In the genomic region with DNA sequence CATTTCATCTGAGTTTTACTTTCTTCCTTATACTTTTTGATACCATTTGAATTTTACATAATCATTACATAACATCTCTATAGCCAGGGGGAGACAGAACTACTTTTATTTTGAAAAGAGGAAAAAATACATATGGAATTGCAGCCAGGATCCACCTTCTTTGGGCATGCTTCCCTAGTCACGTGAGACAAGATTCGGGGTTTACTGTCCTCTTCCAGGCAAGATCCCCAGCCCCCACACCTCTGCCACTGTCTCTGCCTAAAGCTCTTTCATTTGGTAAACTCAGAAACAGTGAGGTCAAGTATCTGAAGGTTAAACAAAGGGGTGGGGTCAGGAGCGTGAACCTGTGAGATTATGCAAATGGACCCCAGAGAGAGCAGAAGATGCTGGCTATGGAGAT, we compare ENCODE assay signal across 18 mouse cellular contexts.
DNase-seq lines count a peak whose midpoint lies in the region; ATAC-seq lines count a peak whose summit lies in the region.
"Had no signal": no experiment of that assay in that cellular context is flagged by ENCODE, and none has a peak within 500 bp of the region (broad histone marks: within the 10 kb centered on the region; RNA-seq: fewer than 3 reads in every experiment).

No protein-coding gene starts in this region.

- ATAC-seq in frontal cortex, adult (ENCODE audit: low TSS enrichment): peak; percentile 28
- ATAC-seq: CD4-positive, CD25-positive, alpha-beta regulatory T cell, adult 4 months; forebrain, embryonic 16.5 days had no signal

- DNase-seq in frontal cortex, postnatal 10 days (ENCODE audit: low spot score in 2 of 2): no peak
- DNase-seq in layer of hippocampus, adult 9-11 months: peak; percentile 41
- DNase-seq in layer of hippocampus, adult 9-10 months (ENCODE audit: low spot score): no peak
- DNase-seq in brain, adult 2 months (ENCODE audit: low read depth, low spot score): peak; percentile 81
- DNase-seq in right cerebral cortex, postnatal 25 days: peak; percentile 57
- DNase-seq in kidney, postnatal 10 days: no peak
- DNase-seq: adrenal gland, adult 8-10 months; adrenal gland, postnatal 36 days; B cell, adult 2 months; cerebellum, adult 11 months; cerebellum, adult 8-10 months; cerebellum, postnatal 36 days; gastrocnemius, postnatal 10 days; heart, adult 18-20 months; heart, postnatal 14 days had no signal

Comparison
In these comparisons a context has a peak if more than half of its experiments do, and no peak if none do; other contexts are left out.
1. DNase-seq: peak in layer of hippocampus, adult 9-11 months (single experiment), brain, adult 2 months (single experiment) and right cerebral cortex, postnatal 25 days (single experiment); none in frontal cortex, postnatal 10 days (0 of 2), layer of hippocampus, adult 9-10 months (single experiment) and kidney, postnatal 10 days (single experiment).